Mouse (Mus musculus): Measurements from ENCODE around the gene Otud3.

Otud3 gene

GRCm38 (mm10) chr4:138851463-138851862, 62.3 kb downstream of the Otud3 start:
- peak; percentile 55 for DNase-seq (ENCODE audit: low spot score)
